Mouse (Mus musculus) stomach, embryonic 14.5 days (tissue): ENCODE measurements around the gene Mrpl38. TPM values are rescaled to one million over a fixed set of nuclear protein-coding genes. Genes with fewer than 3 reads are reported as not detected.

ENCODE experiments used
- ATAC-seq: fragments of 200-750 bp; cut with Nextera tagmentation; 2 replicates; pipeline ENCODE4 v1.8.0; 2017; ENCODE audit warnings: low read depth, moderate TSS enrichment; ENCODE audit not compliant: insufficient number of reproducible peaks, insufficient read depth, low FRiP score
- H3K27ac ChIP-seq: fragments of 300-500 bp; sonication (generic); 2 replicates; pipeline ENCODE4 v1.5.1; 2014; ENCODE audit warnings: mild to moderate bottlenecking, low read length, moderate library complexity, mixed read lengths
- H3K27me3 ChIP-seq: fragments of 300-500 bp; sonication (generic); 2 replicates; pipeline ENCODE4 v1.6.1; 2014; ENCODE audit warnings: low read length, control low read depth, mixed read lengths; ENCODE audit not compliant: control insufficient read depth, insufficient read depth
- H3K36me3 ChIP-seq: fragments of 300-500 bp; sonication (generic); 2 replicates; pipeline ENCODE4 v1.6.1; 2014; ENCODE audit warnings: mild to moderate bottlenecking, control low read depth, low read length, moderate library complexity, mixed read lengths; ENCODE audit not compliant: control insufficient read depth, insufficient read depth
- H3K4me1 ChIP-seq: fragments of 300-500 bp; sonication (generic); 2 replicates; pipeline ENCODE4 v1.6.1; 2014; ENCODE audit warnings: low read length, control low read depth, mixed read lengths; ENCODE audit not compliant: control insufficient read depth, insufficient read depth
- H3K4me2 ChIP-seq: fragments of 300-500 bp; sonication (generic); replicated peaks from 2 replicates; pipeline ENCODE4 v1.6.1; 2014; ENCODE audit warnings: low read depth, low read length, control low read depth
- H3K4me3 ChIP-seq: fragments of 300-500 bp; sonication (generic); 2 replicates; pipeline ENCODE4 v1.5.1; 2014; ENCODE audit warnings: low read depth, low read length, control low read depth
- H3K9ac ChIP-seq: fragments of 300-500 bp; sonication (generic); replicated peaks from 2 replicates; pipeline ENCODE4 v1.6.1; 2014; ENCODE audit warnings: low read depth, mild to moderate bottlenecking, control low read depth, low read length, moderate library complexity, mixed read lengths
- H3K9me3 ChIP-seq: fragments of 300-500 bp; sonication (generic); 2 replicates; pipeline ENCODE4 v1.6.1; 2016; ENCODE audit warnings: low read depth, low read length, control low read depth; ENCODE audit not compliant: control insufficient read depth
- WGBS: fragments of 180-500 bp; shearing (Covaris S2); extraction: QIAGEN DNeasy Blood & Tissue Kit; methylation state at CpG from one replicate; pipeline ENCODE4 v1.1.7; 2014; 5-methylcytosine and 5-hydroxymethylcytosine counted together
- polyA plus RNA-seq: library from polyadenylated mRNA; unstranded; fragments of >200 nt; fragmentation: Nextera tagmentation; extraction: Ambion mirVana; gene quantifications from 2 replicates; pipeline ENCODE4 v1.2.1, GENCODE M21; 2014

Gene Mrpl38
- polyA plus RNA-seq, 1 experiment from 2014 or later, result 94.2 TPM

DNA sequence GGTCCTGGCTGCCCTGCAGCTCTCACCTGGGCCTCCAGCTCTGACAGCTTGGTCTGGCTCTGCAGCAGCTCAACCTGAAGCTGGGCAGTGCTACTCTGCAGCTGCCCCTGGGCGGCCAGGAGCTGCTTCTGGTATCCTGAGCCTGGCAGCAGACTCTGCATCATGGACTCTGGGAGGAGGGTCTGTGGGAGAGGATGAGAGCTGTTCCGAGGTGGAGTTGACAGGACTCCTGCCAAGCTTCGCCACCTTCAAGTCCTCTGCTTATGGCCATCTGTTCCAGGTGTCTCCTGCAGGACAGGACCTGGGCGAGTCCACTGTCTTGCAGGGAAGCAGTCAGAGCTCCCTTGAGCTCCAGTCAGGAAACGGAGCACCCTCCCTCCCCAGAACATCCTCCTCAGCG is 10.7 kb upstream of the Mrpl38 start:
- Histone ChIP-seq H3K27me3 (no peaks in the 10 kb centered on the region), H3K4me2 (no peak overlapping the region), H3K36me3 (peaks cover 69% of the 10 kb centered on the region), H3K9me3 (no peaks in the 10 kb centered on the region), H3K27ac (no peak overlapping the region), H3K4me3 (no peak overlapping the region), H3K4me1 (no peaks in the 10 kb centered on the region), H3K9ac (no peak overlapping the region)
- ATAC-seq, result no peak
- 76% methylated on average over 6 of the region's 6 CpGs for WGBS

DNA sequence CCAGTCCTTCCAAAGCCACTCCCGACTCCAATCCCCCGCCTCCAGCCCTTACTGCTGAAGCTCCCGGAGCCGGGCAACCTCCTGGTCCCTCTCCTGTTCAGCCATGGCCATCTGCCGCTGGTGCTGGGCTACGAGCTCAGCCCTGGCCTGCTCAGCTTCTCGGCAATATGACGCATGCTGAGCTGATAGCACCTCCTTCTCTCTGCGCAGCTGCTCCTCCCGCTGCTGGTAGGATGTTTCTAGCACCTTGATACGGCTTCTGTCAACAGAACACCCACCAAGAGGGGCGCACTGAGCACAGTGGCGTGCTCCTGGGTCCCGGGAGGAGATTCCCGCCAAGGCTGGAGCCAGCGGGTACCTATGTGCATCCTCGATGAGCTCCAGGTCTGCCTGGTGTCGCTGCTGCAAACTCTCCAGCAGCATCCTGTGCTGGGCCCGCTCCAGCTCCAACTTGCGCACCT is 10.1 kb upstream of the Mrpl38 start:
- no peak for ATAC-seq
- Histone ChIP-seq H3K4me3 (no peak overlapping the region), H3K4me2 (no peak overlapping the region), H3K27me3 (no peaks in the 10 kb centered on the region), H3K9ac (no peak overlapping the region), H3K27ac (no peak overlapping the region), H3K36me3 (peaks cover 70% of the 10 kb centered on the region), H3K4me1 (no peaks in the 10 kb centered on the region), H3K9me3 (no peaks in the 10 kb centered on the region)
- 45% methylated on average over 20 of the region's 20 CpGs for WGBS

DNA sequence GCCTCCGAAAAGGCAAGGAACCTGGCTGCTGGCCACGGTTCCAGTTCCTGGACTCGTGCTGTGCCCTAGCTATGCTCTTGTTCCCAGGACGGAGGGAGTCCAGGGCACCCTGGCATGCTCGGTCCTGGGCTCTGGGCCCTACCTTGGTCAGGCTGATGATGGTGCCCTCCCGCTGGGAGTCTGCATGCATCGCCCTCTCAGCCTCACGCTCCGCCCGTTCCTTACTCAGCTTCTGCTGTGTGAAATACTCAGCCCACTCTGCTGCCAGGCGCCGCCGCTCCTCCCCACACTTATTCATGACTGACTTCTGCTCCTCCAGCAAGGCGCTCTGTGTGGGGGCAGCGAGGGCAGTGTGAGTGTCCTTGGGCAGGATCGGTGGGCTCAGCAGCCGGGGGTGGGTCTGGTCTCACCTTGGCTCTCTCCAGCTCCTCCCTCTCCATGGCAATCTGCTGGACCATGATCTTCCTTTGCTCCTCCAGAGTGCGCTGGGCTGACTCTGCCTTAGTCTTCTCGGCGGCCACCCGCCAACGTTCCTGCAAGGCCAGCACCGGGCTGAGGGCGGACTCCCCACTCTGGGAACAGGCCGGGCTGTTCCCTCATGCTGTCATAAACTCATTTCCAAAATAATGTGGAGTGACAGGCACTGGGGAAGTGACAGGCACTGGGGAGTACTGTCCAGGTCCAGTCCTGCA is 7.8 kb upstream of the Mrpl38 start:
- no peak for ATAC-seq
- Histone ChIP-seq H3K9ac (no peak overlapping the region), H3K4me2 (no peak overlapping the region), H3K4me3 (no peak overlapping the region), H3K27me3 (no peaks in the 10 kb centered on the region), H3K27ac (no peak overlapping the region; the same call in 1 of the 2 replicates), H3K9me3 (no peaks in the 10 kb centered on the region), H3K36me3 (peaks cover 69% of the 10 kb centered on the region), H3K4me1 (no peaks in the 10 kb centered on the region)
- WGBS, result 75% methylated on average over 25 of the region's 25 CpGs

DNA sequence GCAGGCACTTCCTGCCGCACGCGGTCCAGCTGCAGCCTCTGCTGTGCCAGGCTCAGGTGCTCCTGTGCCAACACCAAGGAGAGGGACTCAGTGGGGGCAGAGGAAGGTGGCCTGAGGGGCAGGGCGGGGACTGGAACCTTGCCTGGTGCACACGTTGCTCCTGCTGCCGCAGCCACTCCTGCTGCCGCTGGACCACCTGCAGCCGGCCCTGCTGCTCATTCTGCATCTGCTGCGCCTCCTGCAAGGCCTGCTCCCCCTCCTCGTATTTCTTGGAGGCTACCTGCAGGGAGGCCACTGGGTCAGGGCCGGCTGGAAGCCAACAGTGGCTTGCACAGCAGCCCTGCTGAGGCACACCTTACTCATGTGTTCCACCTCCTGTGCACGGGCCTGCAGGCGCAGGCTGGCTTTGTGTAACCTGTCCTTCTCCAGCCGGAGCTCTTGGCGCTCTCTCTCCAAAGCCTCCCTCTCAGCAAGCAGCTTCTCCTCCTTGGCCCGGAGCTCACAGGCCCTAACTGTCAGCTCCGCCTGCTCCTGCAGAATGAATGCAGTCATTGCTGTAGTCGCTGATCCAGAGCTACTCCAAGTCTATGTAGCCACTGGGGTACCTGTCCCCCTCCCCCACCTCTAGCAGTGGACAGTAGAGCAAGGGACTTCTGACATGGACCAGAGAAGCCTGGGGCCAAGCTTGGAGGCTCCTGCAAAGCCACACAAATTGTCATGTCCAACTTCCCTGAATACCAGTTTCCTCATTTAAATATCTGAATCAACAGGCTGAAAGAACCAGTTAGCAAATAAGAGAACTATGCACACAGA is 7.0 kb upstream of the Mrpl38 start:
- no peak overlapping the region for H3K9ac ChIP-seq
- no peaks in the 10 kb centered on the region for H3K27me3 ChIP-seq
- no peak overlapping the region for H3K4me2 ChIP-seq
- ATAC-seq, result no peak
- H3K4me3 ChIP-seq, result no peak overlapping the region
- no peaks in the 10 kb centered on the region for H3K4me1 ChIP-seq
- H3K9me3 ChIP-seq, result no peaks in the 10 kb centered on the region
- H3K27ac ChIP-seq, result peak overlapping the region; percentile 27; the same call in 1 of the 2 replicates
- 71% methylated on average over 18 of the region's 18 CpGs for WGBS
- peaks cover 62% of the 10 kb centered on the region for H3K36me3 ChIP-seq

DNA sequence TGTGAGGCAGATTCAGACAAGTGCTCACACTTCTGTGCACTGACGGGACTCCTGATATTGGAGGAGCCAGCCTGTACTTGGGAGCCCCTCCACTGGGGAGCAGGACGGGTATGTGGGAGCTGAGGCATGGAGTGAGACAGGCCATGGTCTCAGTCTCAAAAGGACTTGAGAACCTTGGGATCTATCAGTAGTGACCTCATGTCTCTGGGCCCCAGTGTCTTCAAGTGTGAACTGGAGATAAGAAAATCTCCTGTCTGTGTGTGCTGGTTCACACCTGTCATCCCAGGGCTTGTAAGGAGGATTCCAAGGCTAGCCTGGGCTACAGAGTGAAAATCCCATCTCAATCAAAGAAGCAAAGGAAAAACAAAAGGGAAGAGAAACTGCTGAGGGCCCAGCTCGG is 4.8 kb upstream of the Mrpl38 start:
- 85% methylated on average over 3 of the region's 3 CpGs for WGBS
- Histone ChIP-seq H3K27ac (no peak overlapping the region), H3K4me2 (no peak overlapping the region), H3K27me3 (no peaks in the 10 kb centered on the region), H3K9ac (no peak overlapping the region), H3K36me3 (peaks cover 49% of the 10 kb centered on the region), H3K9me3 (no peaks in the 10 kb centered on the region), H3K4me1 (no peaks in the 10 kb centered on the region), H3K4me3 (no peak overlapping the region)
- ATAC-seq, result no peak

DNA sequence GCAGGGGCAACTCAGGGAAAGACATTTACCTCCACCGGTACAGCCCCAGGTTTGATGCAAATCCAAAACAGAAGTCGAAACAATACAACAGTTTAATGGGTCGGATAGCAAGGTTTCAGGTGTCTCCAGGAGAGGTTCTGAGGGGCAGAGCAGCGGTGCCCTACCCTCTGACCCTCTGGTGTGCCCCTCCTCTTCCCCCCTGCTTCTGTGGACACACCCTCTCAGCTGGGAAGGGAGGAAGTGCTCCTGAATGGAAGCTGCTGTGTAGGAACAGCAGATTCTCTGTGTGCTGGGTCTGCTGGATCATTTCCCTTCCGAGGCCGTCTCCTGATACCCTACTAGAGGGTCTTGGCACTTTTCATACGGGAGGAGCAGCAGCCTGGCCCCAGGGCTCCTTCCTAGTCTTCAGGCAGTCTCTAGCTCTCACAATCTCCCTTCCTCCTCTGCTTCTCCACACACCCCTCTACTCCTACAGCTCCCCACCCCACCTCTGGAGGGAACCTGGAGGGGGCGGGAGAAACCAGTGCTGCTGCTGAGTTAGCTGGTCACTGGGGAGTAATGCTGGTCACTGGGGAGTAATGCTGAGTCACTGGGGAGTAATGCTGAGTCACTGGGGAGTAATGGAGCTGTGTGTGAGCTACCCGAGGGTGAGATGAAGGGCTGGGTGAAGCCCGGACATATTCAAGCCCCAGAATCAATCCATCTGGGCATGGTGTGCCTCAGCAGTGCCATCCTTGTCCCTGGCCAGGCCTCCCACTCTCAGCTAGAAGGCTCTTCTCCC is 3.7 kb upstream of the Mrpl38 start:
- 65% methylated on average over 10 of the region's 10 CpGs for WGBS
- Histone ChIP-seq H3K4me2 (no peak overlapping the region), H3K27ac (no peak overlapping the region), H3K36me3 (peaks cover 39% of the 10 kb centered on the region), H3K4me3 (no peak overlapping the region), H3K4me1 (peaks cover 3% of the 10 kb centered on the region; the same call in 1 of the 2 replicates), H3K27me3 (no peaks in the 10 kb centered on the region), H3K9me3 (no peaks in the 10 kb centered on the region), H3K9ac (no peak overlapping the region)
- no peak for ATAC-seq

DNA sequence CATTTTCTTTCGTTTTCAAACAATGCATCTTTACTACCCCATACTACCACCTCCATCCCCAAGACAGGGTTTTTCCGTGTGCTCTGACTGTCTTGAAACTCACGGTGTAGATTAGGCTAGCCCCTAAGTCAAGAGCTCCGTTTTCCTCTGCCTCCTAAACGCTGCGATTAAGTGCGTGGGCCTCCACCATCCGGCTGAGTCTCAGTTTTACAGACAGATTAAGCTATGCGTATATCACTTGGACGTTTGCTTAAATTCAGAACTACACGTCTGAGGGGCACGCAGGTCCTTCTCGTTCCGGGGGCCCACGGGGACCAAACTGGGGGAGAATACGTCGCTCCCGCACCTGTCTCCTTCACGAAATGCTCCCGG is 586 bp downstream of the Mrpl38 start:
- no peaks in the 10 kb centered on the region for H3K9me3 ChIP-seq
- H3K27me3 ChIP-seq, result no peaks in the 10 kb centered on the region
- ATAC-seq, result no peak
- 1% methylated on average over 20 of the region's 20 CpGs for WGBS
- peak overlapping the region; percentile 48 for H3K4me2 ChIP-seq
- peak overlapping the region; percentile 81 for H3K4me3 ChIP-seq
- peaks cover 25% of the 10 kb centered on the region; the same call in 1 of the 2 replicates for H3K36me3 ChIP-seq
- H3K4me1 ChIP-seq, result peaks cover 3% of the 10 kb centered on the region; the same call in 1 of the 2 replicates
- peak overlapping the region; percentile 81 for H3K9ac ChIP-seq
- peak overlapping the region; percentile 56; the same call in 1 of the 2 replicates for H3K27ac ChIP-seq

DNA sequence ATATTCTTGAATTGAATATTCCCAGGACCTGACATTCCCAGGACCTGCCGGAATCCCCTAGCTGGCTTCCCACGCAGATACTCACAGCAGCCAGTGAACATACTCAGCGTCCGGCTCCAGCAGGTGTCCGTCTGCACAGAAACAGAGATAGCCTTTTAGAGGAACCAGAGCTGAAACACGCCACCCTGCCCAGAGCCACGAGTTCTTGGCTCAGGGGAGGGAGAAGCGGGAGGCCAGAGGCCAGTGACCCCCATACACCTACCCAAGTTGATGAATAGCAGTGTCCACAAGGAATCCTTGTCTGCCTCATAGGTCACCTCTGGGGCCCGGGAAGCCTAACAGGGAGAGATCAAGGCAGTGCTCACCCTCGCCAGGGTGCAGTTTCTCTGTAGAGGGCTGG is 4.5 kb downstream of the Mrpl38 start:
- 81% methylated on average over 10 of the region's 10 CpGs for WGBS
- no peak for ATAC-seq
- peaks cover 14% of the 10 kb centered on the region; the same call in 1 of the 2 replicates for H3K4me1 ChIP-seq

More for the DNA sequence above, 4.5 kb downstream of the Mrpl38 start:
- H3K27ac ChIP-seq, result no peak overlapping the region
- H3K27me3 ChIP-seq, result no peaks in the 10 kb centered on the region
- peaks cover 25% of the 10 kb centered on the region; the same call in 1 of the 2 replicates for H3K36me3 ChIP-seq
- no peaks in the 10 kb centered on the region for H3K9me3 ChIP-seq
- no peak overlapping the region for H3K4me3 ChIP-seq
- no peak overlapping the region for H3K4me2 ChIP-seq
- H3K9ac ChIP-seq, result no peak overlapping the region
